Mouse (Mus musculus) heart, embryonic 11.5 days (tissue): ENCODE results near the gene Lars2. TPM values are rescaled to one million over a fixed set of nuclear protein-coding genes. Genes with fewer than 3 reads are reported as not detected.
"Not testable (repeated sequence)": the region's sequence is repeated elsewhere in the genome, so short reads cannot be mapped to it uniquely, and the experiment has no call there.

Experiments used
- ATAC-seq: fragments of 200-750 bp; cut with Nextera tagmentation; replicated peaks from 2 replicates; pipeline ENCODE4 v1.8.0; 2017; ENCODE audit warnings: moderate library complexity; ENCODE audit not compliant: insufficient number of reproducible peaks, low FRiP score, low TSS enrichment
- H3K27ac ChIP-seq: fragments of 300-500 bp; sonication (generic); 2 replicates; pipeline ENCODE4 v1.5.1; 2014; ENCODE audit warnings: mild to moderate bottlenecking, low read depth, low read length
- H3K27me3 ChIP-seq: fragments of 300-500 bp; sonication (generic); 2 replicates; pipeline ENCODE4 v1.6.1; 2014; ENCODE audit warnings: mild to moderate bottlenecking, low read length, mixed read lengths; ENCODE audit not compliant: control insufficient read depth, insufficient read depth
- H3K36me3 ChIP-seq: fragments of 300-500 bp; sonication (generic); 2 replicates; pipeline ENCODE4 v1.6.1; 2014; ENCODE audit warnings: mild to moderate bottlenecking, low read length, moderate library complexity, mixed read lengths; ENCODE audit not compliant: control insufficient read depth, insufficient read depth
- H3K4me1 ChIP-seq: fragments of 300-500 bp; sonication (generic); 2 replicates; pipeline ENCODE4 v1.6.1; 2014; ENCODE audit warnings: low read length; ENCODE audit not compliant: control insufficient read depth, insufficient read depth
- H3K4me2 ChIP-seq: fragments of 300-500 bp; sonication (generic); 2 replicates; pipeline ENCODE4 v1.6.1; 2014; ENCODE audit warnings: mild to moderate bottlenecking, moderate library complexity
- H3K4me3 ChIP-seq: fragments of 300-500 bp; sonication (generic); 2 replicates; pipeline ENCODE4 v1.5.1; 2014; ENCODE audit warnings: low read depth, low read length
- H3K9ac ChIP-seq: fragments of 300-500 bp; sonication (generic); 2 replicates; pipeline ENCODE4 v1.6.1; 2014; ENCODE audit warnings: mild to moderate bottlenecking, low read depth, low read length, moderate library complexity
- H3K9me3 ChIP-seq: fragments of 300-500 bp; sonication (generic); replicated peaks from 2 replicates; pipeline ENCODE4 v1.6.1; 2016; ENCODE audit warnings: low read length; ENCODE audit not compliant: control insufficient read depth
- WGBS: fragments of 180-500 bp; shearing (Covaris S2); extraction: QIAGEN DNeasy Blood & Tissue Kit; methylation state at CpG from one replicate; pipeline ENCODE4 v1.1.7; 2014; ENCODE audit not compliant: insufficient replicate concordance; 5-methylcytosine and 5-hydroxymethylcytosine counted together
- polyA plus RNA-seq: library from polyadenylated mRNA; unstranded; fragments of >200 nt; fragmentation: Nextera tagmentation; extraction: Ambion mirVana; gene quantifications from 2 replicates; pipeline ENCODE4 v1.2.1, GENCODE M21; 2014

Gene Lars2
- polyA plus RNA-seq, 1 experiment from 2014 or later: 1,126 TPM

DNA sequence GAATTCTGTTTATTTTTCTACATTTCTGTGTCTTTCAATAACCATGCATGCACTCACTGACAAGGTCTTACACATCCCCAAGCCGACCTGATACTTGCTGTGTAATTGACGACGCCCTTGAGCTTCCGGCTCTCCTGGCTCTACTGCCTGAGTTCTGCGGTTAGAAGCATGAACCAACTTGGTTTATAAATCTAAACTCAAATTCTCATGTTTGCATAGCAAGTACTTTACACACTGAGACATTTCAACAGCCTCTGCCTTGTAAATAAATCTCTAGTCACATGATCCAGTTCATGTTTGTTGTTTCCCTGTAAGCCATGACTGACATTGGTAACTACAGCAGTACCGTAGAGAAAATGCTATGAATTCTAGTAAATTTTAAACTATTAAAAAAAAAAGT lies 25.5 kb upstream of the Lars2 start:
- Histone ChIP-seq H3K9ac (no peak overlapping the region), H3K4me2 (no peak overlapping the region), H3K27me3 (no peaks in the 10 kb centered on the region), H3K4me1 (peaks cover 4% of the 10 kb centered on the region; the same call in 1 of the 2 replicates), H3K27ac (no peak overlapping the region), H3K4me3 (no peak overlapping the region), H3K9me3 (no peaks in the 10 kb centered on the region), H3K36me3 (no peaks in the 10 kb centered on the region)
- 83% methylated on average over 6 of the region's 6 CpGs for WGBS
- ATAC-seq: no peak

DNA sequence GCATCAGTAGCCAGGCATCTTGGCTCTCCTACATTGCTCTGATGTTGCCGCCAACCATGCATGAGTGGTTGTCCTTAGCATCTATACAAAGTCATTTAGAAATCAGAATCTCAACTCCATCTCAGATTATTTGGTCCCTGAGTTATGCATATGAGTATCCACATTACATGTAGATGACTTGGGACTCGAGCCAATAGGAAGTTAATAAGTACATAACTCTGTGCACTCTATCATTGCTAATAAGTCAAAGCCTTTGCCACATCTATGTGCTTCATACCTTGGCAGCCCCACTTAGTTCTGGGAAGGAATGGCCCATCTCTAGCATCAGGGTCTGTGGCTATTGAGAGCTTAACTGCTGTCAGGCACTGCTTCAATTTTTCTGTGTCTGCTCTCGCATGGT lies 23.7 kb upstream of the Lars2 start:
- H3K9me3 ChIP-seq: no peaks in the 10 kb centered on the region
- peaks cover 4% of the 10 kb centered on the region; the same call in 1 of the 2 replicates for H3K4me1 ChIP-seq
- no peak overlapping the region for H3K4me2 ChIP-seq
- no peaks in the 10 kb centered on the region for H3K27me3 ChIP-seq
- H3K4me3 ChIP-seq: no peak overlapping the region
- H3K27ac ChIP-seq: no peak overlapping the region
- no peaks in the 10 kb centered on the region for H3K36me3 ChIP-seq
- H3K9ac ChIP-seq: no peak overlapping the region
- no peak for ATAC-seq
- 59% methylated on average over 3 of the region's 3 CpGs for WGBS

GRCm38 (mm10) chr9:123349286-123349685 lies 17.4 kb upstream of the Lars2 start:
- WGBS: 78% methylated on average over 1 of the region's 1 CpGs
- not testable (repeated sequence) for H3K9me3 ChIP-seq, H3K36me3 ChIP-seq, H3K4me2 ChIP-seq, H3K4me3 ChIP-seq, H3K4me1 ChIP-seq, H3K9ac ChIP-seq, ATAC-seq, H3K27ac ChIP-seq, H3K27me3 ChIP-seq

DNA sequence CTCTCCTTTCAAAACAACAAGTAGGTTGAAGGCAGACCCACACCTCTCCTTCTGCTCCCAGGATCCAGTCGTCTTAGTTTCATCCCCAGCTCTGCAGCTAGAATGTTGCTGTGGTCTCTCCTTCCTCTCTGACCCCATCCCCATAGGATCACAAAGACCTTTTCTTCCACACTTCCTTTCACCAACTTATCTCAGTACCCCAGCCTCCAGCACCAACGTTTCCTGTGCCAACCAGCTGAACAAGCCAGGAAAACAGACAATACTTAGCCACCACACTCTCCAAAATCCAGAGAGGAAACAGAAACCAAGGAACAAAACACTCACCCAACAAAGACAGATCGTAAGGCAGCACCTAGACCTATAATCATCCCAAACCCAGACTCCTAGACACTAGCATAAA lies 6.7 kb upstream of the Lars2 start:
- Histone ChIP-seq H3K9ac (no peak overlapping the region), H3K4me3 (no peak overlapping the region), H3K4me2 (no peak overlapping the region), H3K9me3 (no peaks in the 10 kb centered on the region), H3K27me3 (no peaks in the 10 kb centered on the region), H3K4me1 (no peaks in the 10 kb centered on the region), H3K36me3 (no peaks in the 10 kb centered on the region), H3K27ac (0 out of 2 replicates have a peak overlapping the region, but pooled peaks have one; percentile 3)
- no peak for ATAC-seq
- 36% methylated on average over 3 of the region's 3 CpGs for WGBS

DNA sequence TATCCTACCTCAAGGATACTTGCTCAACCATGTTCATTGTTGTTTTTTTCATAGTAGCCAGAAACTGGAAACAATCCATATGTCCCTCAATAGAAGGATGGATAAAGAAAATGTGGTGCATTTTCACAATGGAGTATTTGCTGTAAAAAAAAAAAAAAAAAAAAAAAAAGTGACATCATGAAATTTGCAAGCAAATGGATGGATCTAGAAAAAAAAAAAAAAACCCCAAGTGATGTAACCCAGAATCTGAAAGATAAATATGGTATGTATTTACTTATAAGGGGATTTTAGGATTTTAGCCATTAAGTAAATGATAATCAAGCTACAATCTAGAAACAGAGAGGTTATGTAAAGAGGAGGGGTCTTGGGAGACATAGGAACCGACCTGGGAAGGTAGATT lies 1.4 kb upstream of the Lars2 start:
- Histone ChIP-seq H3K9ac (no peak overlapping the region), H3K4me3 (no peak overlapping the region), H3K4me2 (no peak overlapping the region), H3K36me3 (peaks cover 2% of the 10 kb centered on the region; the same call in 1 of the 2 replicates), H3K9me3 (no peaks in the 10 kb centered on the region), H3K27ac (no peak overlapping the region), H3K4me1 (no peaks in the 10 kb centered on the region), H3K27me3 (no peaks in the 10 kb centered on the region)
- no peak for ATAC-seq
- 83% methylated on average over 1 of the region's 1 CpGs for WGBS

- Histone ChIP-seq H3K9ac (peak overlapping the region; percentile 72), H3K4me1 (no peaks in the 10 kb centered on the region), H3K9me3 (no peaks in the 10 kb centered on the region), H3K27me3 (no peaks in the 10 kb centered on the region), H3K36me3 (peaks cover 2% of the 10 kb centered on the region; the same call in 1 of the 2 replicates), H3K4me3 (peak overlapping the region; percentile 66), H3K4me2 (peak overlapping the region; percentile 83), H3K27ac (0 out of 2 replicates have a peak overlapping the region, but pooled peaks have one; percentile 78)
- 44% methylated on average over 9 of the region's 9 CpGs for WGBS
- ATAC-seq: peak; percentile 47; the same call in 1 of the 2 replicates
Observed at GRCm38 (mm10) chr9:123365942-123366707, 602 bp upstream of the Lars2 start.

DNA sequence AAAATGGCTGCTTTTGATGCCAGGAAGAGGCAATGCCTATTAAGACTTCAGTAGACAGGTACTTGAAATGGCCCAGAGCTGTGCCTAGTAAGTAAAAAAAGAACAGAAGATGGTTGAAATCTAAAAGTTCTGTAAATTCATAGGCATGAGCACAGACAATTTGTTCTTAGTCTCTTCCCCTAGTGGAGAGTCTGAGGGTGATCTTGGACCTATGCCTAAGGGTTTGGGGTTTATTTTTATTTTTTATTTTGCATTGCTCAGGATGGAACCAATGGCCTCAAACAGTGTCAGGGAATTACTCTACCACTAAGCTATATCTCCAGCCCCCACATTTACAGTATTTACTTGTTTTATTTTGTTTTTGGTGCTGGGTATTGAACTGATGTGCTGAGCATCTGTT lies 909 bp downstream of the Lars2 start:
- peaks cover 4% of the 10 kb centered on the region; the same call in 1 of the 2 replicates for H3K36me3 ChIP-seq
- H3K9ac ChIP-seq: peak overlapping the region; percentile 72; the same call in 1 of the 2 replicates
- ATAC-seq: no peak
- H3K4me1 ChIP-seq: no peaks in the 10 kb centered on the region
- peak overlapping the region; percentile 83 for H3K4me2 ChIP-seq
- H3K9me3 ChIP-seq: no peaks in the 10 kb centered on the region
- peak overlapping the region; percentile 66 for H3K4me3 ChIP-seq
- H3K27ac ChIP-seq: no peak overlapping the region
- H3K27me3 ChIP-seq: no peaks in the 10 kb centered on the region

- Histone ChIP-seq H3K4me3 (no peak overlapping the region), H3K4me1 (no peaks in the 10 kb centered on the region), H3K9me3 (no peaks in the 10 kb centered on the region), H3K27ac (no peak overlapping the region), H3K27me3 (no peaks in the 10 kb centered on the region), H3K9ac (no peak overlapping the region), H3K36me3 (0 out of 2 replicates have a peak, but pooled peaks cover 2% of the 10 kb centered on the region), H3K4me2 (no peak overlapping the region)
- 80% methylated on average over 5 of the region's 5 CpGs for WGBS
- no peak for ATAC-seq
Observed at GRCm38 (mm10) chr9:123382399-123382798, 15.7 kb downstream of the Lars2 start.

GRCm38 (mm10) chr9:123384696-123385095 lies 18.0 kb downstream of the Lars2 start:
- H3K4me1 ChIP-seq: no peaks in the 10 kb centered on the region
- H3K4me2 ChIP-seq: no peak overlapping the region
- no peak overlapping the region for H3K27ac ChIP-seq
- no peaks in the 10 kb centered on the region for H3K27me3 ChIP-seq
- no peak for ATAC-seq
- 91% methylated on average over 3 of the region's 3 CpGs for WGBS
- H3K9me3 ChIP-seq: no peaks in the 10 kb centered on the region
- H3K9ac ChIP-seq: no peak overlapping the region
- no peak overlapping the region for H3K4me3 ChIP-seq
- H3K36me3 ChIP-seq: peaks cover 6% of the 10 kb centered on the region; the same call in 1 of the 2 replicates
